Mouse (Mus musculus): ENCODE data around the gene Mybpc3. TPM values are rescaled to one million over a fixed set of nuclear protein-coding genes. Genes with fewer than 3 reads are reported as not detected.

Mybpc3 gene
- total RNA-seq, 1 experiment from 2014 or later: 1.3 TPM

DNA sequence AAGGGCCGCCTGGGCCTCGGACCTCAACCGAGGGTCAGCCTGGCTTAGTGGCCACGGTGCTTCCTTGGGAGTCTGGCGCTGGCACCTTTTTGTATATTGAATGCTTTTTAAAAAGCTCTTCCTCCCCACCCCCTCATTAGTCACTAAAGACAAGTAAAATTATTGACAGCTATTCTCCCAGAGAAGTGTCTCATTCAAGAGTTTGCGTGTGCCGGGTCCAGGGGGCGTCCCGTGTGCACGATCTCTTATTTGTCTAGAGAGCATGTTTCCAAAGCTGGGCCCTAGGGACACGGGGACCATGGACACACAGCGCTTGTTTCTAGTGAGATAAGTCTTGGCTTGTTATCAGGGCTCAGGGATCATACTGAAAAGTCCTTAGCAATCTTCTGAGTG lies 2.4 kb upstream of the Mybpc3 start:
- no peak for ATAC-seq (ENCODE audit: extremely low read depth, insufficient number of reproducible peaks, low FRiP score, poor library complexity, severe bottlenecking)

DNA sequence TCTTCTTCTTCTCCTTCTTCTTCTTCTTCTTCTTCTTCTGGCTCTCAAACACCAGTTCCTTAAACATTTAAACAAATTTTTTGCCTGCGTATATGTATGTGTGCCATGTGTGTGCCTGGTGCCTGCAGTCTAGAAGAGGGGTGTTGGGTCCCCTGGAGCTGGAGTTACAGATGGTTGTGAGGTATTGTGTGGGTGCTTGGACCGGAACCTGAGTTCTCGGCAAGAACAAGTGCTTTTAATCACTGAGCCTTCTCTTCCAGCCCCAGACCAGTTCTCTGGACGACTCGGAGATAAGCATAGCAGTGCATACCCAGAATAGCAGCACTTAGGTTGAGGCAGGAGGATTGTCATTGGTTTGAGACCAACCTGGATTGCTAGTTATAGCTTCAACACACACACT lies 1.1 kb upstream of the Mybpc3 start:
- no peak for ATAC-seq (ENCODE audit: extremely low read depth, insufficient number of reproducible peaks, low FRiP score, poor library complexity, severe bottlenecking)

DNA sequence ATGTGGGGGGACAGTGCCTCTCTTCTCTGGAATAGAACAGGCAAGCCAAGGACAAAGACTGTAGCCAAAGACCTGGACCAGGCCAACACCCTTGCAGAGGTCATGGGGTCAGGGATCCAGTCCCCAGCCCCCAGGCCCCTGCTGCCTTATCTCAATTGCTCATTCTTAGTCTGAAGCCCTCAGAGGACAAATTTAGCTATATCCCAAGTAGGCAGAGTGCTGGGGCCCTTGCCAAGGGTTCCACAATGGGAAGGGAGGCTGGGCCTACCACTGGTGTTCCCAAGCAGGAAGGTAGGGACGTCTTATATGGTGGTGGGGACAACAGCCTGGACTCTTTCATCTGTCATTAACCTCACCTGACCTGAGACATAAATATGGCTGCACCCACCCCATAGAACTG lies 703 bp downstream of the Mybpc3 start:
- no peak for ATAC-seq (ENCODE audit: extremely low read depth, insufficient number of reproducible peaks, low FRiP score, poor library complexity, severe bottlenecking)

GRCm38 (mm10) chr2:91119061-91119460 lies 1.1 kb downstream of the Mybpc3 start:
- ATAC-seq (ENCODE audit: extremely low read depth, insufficient number of reproducible peaks, low FRiP score, poor library complexity, severe bottlenecking): no peak

DNA sequence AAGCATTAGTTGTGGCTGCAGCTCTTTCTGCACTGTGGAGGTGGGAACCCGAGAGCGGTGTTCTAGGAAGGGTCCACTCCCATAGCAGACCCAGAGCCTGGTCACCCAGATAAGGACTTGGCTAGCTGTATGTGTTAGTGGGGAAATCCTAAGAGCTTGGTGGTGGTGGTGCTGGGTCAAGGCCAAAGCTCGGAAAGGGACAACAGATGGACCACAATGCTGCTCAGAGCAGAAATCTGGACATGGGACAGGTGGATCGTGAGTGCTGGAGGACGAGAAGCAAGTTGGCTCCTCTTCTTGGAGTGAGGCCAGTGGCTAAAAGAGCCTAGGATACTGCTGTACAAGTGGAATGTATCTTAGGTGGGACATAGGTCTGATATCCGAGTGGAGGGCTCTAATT lies 1.6 kb downstream of the Mybpc3 start:
- no peak for ATAC-seq (ENCODE audit: extremely low read depth, insufficient number of reproducible peaks, low FRiP score, poor library complexity, severe bottlenecking)

- ATAC-seq (ENCODE audit: extremely low read depth, insufficient number of reproducible peaks, low FRiP score, poor library complexity, severe bottlenecking): no peak
These were observed 2.3 kb downstream of the Mybpc3 start for GRCm38 (mm10) chr2:91120261-91120671.

DNA sequence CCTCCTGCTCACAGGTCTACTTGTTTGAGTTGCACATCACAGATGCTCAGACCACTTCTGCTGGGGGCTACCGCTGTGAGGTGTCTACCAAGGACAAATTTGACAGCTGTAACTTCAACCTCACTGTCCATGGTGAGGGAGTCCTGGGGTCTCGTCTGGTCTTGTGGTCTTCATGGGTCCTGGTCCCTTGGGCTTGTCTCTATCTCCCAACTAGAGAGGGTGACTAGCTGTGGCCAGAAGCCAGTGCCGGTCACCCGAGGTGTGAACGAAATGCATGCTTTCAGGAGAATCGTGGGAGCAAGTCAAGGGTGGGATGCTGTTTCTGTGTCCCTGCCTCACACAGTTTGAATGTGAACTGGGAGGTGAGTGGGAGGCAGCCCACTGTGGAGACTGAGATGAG lies 3.1 kb downstream of the Mybpc3 start:
- no peak for ATAC-seq (ENCODE audit: extremely low read depth, insufficient number of reproducible peaks, low FRiP score, poor library complexity, severe bottlenecking)

GRCm38 (mm10) chr2:91121497-91121896 lies 3.6 kb downstream of the Mybpc3 start:
- ATAC-seq (ENCODE audit: extremely low read depth, insufficient number of reproducible peaks, low FRiP score, poor library complexity, severe bottlenecking): no peak

- ATAC-seq (ENCODE audit: extremely low read depth, insufficient number of reproducible peaks, low FRiP score, poor library complexity, severe bottlenecking): no peak
These were observed 5.6 kb downstream of the Mybpc3 start for GRCm38 (mm10) chr2:91123521-91123920.

- no peak for ATAC-seq (ENCODE audit: extremely low read depth, insufficient number of reproducible peaks, low FRiP score, poor library complexity, severe bottlenecking)
These were observed 7.2 kb downstream of the Mybpc3 start for GRCm38 (mm10) chr2:91125101-91125500.

- no peak for ATAC-seq (ENCODE audit: extremely low read depth, insufficient number of reproducible peaks, low FRiP score, poor library complexity, severe bottlenecking)
These were observed 10.8 kb downstream of the Mybpc3 start for GRCm38 (mm10) chr2:91128761-91129160.

DNA sequence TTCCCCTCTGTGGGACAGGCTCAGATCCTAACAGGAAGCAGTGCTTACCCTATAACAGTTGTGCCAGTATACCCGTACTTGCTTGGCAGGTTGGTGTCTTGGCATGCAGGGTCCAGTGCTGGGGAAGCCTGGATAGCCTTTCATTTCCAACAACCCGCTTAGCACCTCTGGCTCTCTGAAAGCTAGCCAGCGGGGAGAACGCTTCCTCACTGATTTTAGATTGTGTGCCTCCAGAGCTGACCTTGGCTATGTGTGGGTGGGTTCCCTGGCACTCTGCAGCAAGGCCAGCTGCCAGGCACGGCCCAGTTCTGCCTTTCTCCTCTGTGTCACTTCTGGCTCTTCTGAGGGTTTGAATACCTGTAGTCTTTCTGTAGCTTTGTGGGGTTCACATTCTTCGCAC lies 12.2 kb downstream of the Mybpc3 start:
- no peak for ATAC-seq (ENCODE audit: extremely low read depth, insufficient number of reproducible peaks, low FRiP score, poor library complexity, severe bottlenecking)

GRCm38 (mm10) chr2:91131251-91131650 lies 13.3 kb downstream of the Mybpc3 start:
- no peak for ATAC-seq (ENCODE audit: extremely low read depth, insufficient number of reproducible peaks, low FRiP score, poor library complexity, severe bottlenecking)

GRCm38 (mm10) chr2:91132035-91132434 lies 14.1 kb downstream of the Mybpc3 start:
- no peak for ATAC-seq (ENCODE audit: extremely low read depth, insufficient number of reproducible peaks, low FRiP score, poor library complexity, severe bottlenecking)

DNA sequence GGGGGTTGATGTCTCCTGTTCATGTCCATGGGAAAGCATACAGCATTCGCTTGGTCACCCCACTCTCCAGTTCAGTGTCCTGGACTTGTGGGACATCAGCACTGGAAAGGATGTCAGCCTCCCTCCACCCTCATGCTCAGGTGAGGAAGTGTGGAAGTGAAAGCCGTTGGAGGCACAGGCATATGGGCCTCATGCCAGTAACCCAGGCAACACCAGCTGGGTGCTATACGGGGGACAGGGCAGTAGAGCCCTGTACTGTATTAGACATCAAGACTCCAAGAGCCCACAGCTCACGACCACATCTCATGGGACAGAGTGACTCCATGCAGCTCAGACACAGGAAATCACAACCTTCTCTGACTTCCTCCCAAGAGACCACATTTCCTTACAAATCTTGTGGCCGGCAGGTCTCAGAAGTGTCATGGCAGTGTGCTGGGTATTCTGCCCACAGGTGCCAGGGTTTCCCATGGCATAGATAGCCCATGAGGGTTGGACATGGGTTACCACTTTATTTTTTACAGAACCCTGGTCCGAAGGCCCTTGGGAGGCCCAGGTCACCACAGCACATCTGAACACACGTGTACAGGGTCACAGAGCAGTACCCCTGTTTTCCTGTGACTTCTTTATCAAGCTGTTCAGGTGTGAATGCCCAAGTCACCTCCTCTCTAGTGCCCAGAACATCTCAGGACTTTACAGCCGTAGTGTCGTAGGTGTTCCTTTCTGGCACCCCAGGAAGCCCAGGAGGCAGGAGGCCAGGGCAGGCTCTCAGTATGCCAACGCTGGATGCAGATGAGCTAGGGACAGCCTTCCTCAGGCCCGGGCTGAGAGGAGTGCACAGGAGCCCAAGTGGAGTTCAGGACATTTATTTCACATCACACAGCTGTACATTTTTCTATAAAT lies 18.8 kb downstream of the Mybpc3 start:
- ATAC-seq (ENCODE audit: extremely low read depth, insufficient number of reproducible peaks, low FRiP score, poor library complexity, severe bottlenecking): no peak

DNA sequence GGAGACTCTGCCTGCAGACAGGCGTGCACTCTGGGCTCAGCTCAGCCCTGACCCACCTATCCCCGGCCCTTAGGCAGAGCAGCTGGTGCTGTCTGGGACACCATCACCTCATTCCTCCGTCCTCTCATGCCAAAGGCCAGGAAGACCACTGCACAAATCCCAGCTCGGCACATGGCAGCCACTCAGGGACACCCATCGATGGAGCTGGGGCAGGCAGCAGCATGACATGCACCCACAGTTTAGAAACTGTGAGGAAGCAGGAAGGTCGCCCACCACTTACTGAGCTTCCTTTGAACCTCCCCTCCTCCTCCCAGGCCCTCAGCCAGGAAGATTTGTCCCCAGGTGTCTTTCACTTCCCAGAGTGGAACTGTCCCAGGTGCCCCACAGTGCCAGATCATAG lies 19.5 kb downstream of the Mybpc3 start:
- no peak for ATAC-seq (ENCODE audit: extremely low read depth, insufficient number of reproducible peaks, low FRiP score, poor library complexity, severe bottlenecking)

GRCm38 (mm10) chr2:91139311-91139710 lies 21.4 kb downstream of the Mybpc3 start:
- ATAC-seq (ENCODE audit: extremely low read depth, insufficient number of reproducible peaks, low FRiP score, poor library complexity, severe bottlenecking): no peak

- no peak for ATAC-seq (ENCODE audit: extremely low read depth, insufficient number of reproducible peaks, low FRiP score, poor library complexity, severe bottlenecking)
These were observed 21.8 kb downstream of the Mybpc3 start for GRCm38 (mm10) chr2:91139764-91140163.

DNA sequence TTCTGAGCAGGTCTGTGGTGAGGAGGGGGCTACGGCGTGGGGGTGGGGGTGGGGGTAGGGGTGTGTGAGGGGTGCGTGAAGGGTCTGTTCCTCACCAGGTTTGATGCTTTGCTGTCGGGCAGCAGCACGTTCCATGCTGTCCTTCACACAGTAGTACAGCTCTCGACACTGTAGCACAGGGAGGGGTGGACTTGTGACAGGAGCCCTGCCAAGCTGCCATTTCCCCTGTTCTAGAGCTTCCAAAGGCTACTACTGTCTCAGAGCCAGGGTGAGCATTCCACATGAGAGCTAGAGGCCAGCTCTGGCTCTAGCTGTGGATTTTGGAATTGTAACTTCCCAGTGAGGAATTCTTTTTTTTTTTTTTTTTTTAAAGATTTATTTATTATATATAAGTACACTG lies 25.0 kb downstream of the Mybpc3 start:
- no peak for ATAC-seq (ENCODE audit: extremely low read depth, insufficient number of reproducible peaks, low FRiP score, poor library complexity, severe bottlenecking)

DNA sequence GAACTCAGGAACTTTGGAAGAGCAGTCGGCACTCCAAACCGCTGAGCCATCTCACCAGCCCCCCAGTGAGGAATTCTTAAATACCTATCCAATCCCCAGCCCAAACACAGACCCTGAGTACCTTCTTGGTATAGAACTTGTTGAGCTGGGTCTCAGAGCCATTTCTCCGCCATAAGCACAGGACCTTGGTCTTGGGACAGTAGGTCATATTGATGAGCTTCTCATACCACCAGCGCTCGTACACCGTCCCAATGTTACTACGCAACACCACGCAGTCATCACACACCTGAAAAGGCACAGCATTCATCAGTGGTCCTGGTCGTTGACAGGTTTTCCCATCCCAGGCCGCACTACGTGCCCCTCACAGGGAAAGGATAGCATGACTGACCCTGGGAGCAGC lies 25.5 kb downstream of the Mybpc3 start:
- no peak for ATAC-seq (ENCODE audit: extremely low read depth, insufficient number of reproducible peaks, low FRiP score, poor library complexity, severe bottlenecking)

DNA sequence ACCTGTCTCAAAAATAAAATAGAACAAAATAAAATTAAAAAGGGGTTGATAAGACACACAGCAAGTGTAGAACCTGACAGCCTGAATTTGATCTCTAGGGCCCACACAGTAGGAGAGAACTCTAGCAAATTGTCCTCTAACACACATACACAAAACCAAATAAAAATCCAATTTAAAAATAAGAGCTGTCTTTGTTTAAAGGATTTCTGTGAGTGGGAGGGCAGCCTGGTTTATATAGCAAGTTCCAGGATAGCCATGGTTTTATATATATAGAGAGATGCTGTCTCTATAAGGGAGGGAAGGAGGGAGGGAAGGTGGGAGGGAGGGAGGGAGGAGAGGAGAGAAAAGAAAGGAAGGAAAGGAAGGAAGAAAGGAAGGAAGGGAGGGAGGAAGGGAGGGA lies 30.2 kb downstream of the Mybpc3 start:
- no peak for ATAC-seq (ENCODE audit: extremely low read depth, insufficient number of reproducible peaks, low FRiP score, poor library complexity, severe bottlenecking)
